Mouse (Mus musculus) stomach, postnatal 0 days (tissue): ENCODE results near the gene Comt. TPM values are rescaled to one million over a fixed set of nuclear protein-coding genes. Genes with fewer than 3 reads are reported as not detected.
A peak's percentile ranks its signal among the peaks of the same experiment; 100 is the strongest.

ENCODE experiments used
- ATAC-seq: fragments of 200-750 bp; cut with Nextera tagmentation; 2 replicates; pipeline ENCODE4 v1.8.0; 2017; ENCODE audit not compliant: low FRiP score, low TSS enrichment
- DNase-seq: peaks from one replicate; pipeline ENCODE4 v3.0.0-alpha.2; 2016; ENCODE audit warnings: low spot score
- H3K27ac ChIP-seq: fragments of 300-500 bp; sonication (generic); replicated peaks from 2 replicates; pipeline ENCODE4 v1.5.1; 2014; ENCODE audit warnings: mild to moderate bottlenecking, control low read depth
- H3K27me3 ChIP-seq: fragments of 300-500 bp; sonication (generic); 2 replicates; pipeline ENCODE4 v1.6.1; 2014; ENCODE audit warnings: low read length; ENCODE audit not compliant: control insufficient read depth, insufficient read depth
- H3K36me3 ChIP-seq: fragments of 300-500 bp; sonication (generic); 2 replicates; pipeline ENCODE4 v1.6.1; 2014; ENCODE audit warnings: low read length, mixed read lengths; ENCODE audit not compliant: control insufficient read depth, insufficient read depth
- H3K4me1 ChIP-seq: fragments of 300-500 bp; sonication (generic); replicated peaks from 2 replicates; pipeline ENCODE4 v1.6.1; 2014; ENCODE audit warnings: antibody characterized with exemption; ENCODE audit not compliant: control insufficient read depth, insufficient read depth
- H3K4me2 ChIP-seq: fragments of 300-500 bp; sonication (generic); replicated peaks from 2 replicates; pipeline ENCODE4 v1.6.1; 2014; ENCODE audit warnings: low read depth, mild to moderate bottlenecking, control low read depth, moderate library complexity
- H3K4me3 ChIP-seq: fragments of 300-500 bp; sonication (generic); 2 replicates; pipeline ENCODE4 v1.5.1; 2014; ENCODE audit warnings: low read depth, low read length, control low read depth
- H3K9ac ChIP-seq: fragments of 300-500 bp; sonication (generic); 2 replicates; pipeline ENCODE4 v1.6.1; 2014; ENCODE audit warnings: mild to moderate bottlenecking, low read length, control low read depth, mixed read lengths
- H3K9me3 ChIP-seq: fragments of 300-500 bp; sonication (generic); 2 replicates; pipeline ENCODE4 v1.6.1; 2016; ENCODE audit warnings: low read length; ENCODE audit not compliant: control insufficient read depth
- CTCF ChIP-seq: IDR thresholded peaks from 2 replicates; pipeline ENCODE4 v1.5.1; 2016; ENCODE audit warnings: antibody characterized with exemption, low read depth, mild to moderate bottlenecking, moderate library complexity
- EP300 ChIP-seq: optimal IDR thresholded peaks from 2 replicates; pipeline ENCODE3; 2016; ENCODE audit warnings: antibody characterized with exemption
- WGBS: fragments of 180-500 bp; shearing (Covaris S2); extraction: QIAGEN DNeasy Blood & Tissue Kit; methylation state at CpG from one replicate; pipeline ENCODE4 v1.1.7; 2014; 5-methylcytosine and 5-hydroxymethylcytosine counted together
- polyA plus RNA-seq: library from polyadenylated mRNA; unstranded; fragments of >200 nt; fragmentation: Nextera tagmentation; extraction: Ambion mirVana; gene quantifications from 2 replicates; pipeline ENCODE4 v1.2.1, GENCODE M21; 2015

The Comt gene
- polyA plus RNA-seq, 1 experiment from 2014 or later = 95.1 TPM

DNA sequence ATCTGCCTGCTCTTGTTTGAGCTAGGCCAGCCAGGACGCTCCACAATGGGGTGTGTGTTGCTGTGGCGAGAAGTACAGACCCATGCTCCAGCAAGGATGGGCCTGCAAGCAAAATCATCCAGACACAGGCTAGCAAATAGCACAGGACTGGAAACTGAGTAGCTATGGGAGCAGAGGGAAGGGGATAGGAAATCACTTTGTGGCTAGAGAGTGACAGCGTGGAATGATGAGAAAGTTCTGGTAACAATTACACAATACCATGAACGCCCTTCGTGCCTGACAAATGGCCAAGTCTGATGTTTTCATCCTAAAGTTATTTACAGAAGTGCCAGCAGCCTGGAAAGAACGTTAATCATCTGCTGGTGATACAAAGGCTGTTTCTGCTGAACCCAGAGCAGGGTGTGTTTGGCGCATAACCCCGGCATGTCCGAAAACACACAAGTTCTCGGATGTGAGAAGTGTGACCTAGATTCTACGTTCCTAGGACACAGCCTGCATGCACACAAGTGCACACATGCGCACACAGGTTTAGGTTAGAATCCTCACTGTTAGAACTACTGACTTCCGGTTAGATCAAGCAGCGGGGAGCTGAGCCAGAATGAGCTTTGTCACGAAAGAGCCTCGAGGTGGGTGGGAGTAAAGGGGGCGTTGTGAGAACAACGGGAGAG, 10.4 kb downstream of the Comt start:
- H3K4me2 ChIP-seq = peak overlapping the region; percentile 8; the same call in 1 of the 2 replicates
- ATAC-seq (peak; percentile 68), DNase-seq (no peak)
- peaks cover 4% of the 10 kb centered on the region for H3K4me1 ChIP-seq
- WGBS = 18% methylated on average over 18 of the region's 18 CpGs
- H3K36me3 ChIP-seq = no peaks in the 10 kb centered on the region; the same call in 1 of the 2 replicates
- H3K9ac ChIP-seq = 0 out of 2 replicates have a peak overlapping the region, but pooled peaks have one; percentile 35
- H3K27ac ChIP-seq = peak overlapping the region; percentile 90
- H3K27me3 ChIP-seq = no peaks in the 10 kb centered on the region
- TF ChIP-seq CTCF (no peak), EP300 (no peak)
- no peaks in the 10 kb centered on the region for H3K9me3 ChIP-seq
- no peak overlapping the region for H3K4me3 ChIP-seq

DNA sequence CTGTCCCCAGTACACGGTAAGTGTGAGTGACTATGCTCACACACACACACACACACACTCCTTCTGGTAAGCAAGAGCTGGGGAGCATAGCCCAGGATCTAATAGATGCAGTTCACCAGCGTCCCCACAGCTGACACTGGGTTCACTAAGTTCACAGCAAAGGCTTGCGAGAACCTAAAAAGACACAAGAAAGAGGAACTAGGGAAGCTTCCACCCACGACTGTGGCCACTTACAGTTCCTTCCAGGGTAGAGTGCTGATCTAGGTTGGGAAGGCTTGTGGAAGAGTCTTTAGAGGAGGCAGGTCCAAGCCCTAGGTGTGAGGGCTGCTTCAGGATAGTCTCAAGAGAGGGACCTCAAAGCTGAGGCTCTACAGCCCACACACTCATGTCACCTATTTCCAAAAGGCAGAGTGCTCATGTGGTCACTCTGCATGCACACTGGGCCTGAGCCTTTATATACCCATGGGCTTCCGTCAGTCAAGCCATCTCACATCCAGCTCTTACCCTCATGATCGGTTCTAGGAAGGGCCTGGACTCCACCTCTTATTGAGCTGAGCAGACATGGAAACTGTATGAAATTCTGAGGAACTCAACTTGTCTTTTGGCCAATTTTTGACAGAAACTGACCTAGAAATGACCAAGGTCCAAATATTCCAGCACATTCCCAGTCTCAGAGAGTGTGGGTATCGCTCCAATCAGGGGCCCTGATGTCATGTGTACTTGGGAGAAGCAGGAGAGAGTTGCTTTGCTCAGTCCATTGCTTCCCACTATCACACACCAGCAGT, 13.4 kb downstream of the Comt start:
- Histone ChIP-seq H3K4me2 (no peak overlapping the region), H3K36me3 (peaks cover 9% of the 10 kb centered on the region; the same call in 1 of the 2 replicates), H3K4me3 (no peak overlapping the region), H3K9me3 (no peaks in the 10 kb centered on the region), H3K27ac (no peak overlapping the region), H3K9ac (no peak overlapping the region), H3K27me3 (no peaks in the 10 kb centered on the region), H3K4me1 (peaks cover 4% of the 10 kb centered on the region)
- no peak for TF ChIP-seq CTCF
- TF ChIP-seq EP300 = no peak
- DNase-seq = no peak
- WGBS = 79% methylated on average over 7 of the region's 7 CpGs
- ATAC-seq = no peak

DNA sequence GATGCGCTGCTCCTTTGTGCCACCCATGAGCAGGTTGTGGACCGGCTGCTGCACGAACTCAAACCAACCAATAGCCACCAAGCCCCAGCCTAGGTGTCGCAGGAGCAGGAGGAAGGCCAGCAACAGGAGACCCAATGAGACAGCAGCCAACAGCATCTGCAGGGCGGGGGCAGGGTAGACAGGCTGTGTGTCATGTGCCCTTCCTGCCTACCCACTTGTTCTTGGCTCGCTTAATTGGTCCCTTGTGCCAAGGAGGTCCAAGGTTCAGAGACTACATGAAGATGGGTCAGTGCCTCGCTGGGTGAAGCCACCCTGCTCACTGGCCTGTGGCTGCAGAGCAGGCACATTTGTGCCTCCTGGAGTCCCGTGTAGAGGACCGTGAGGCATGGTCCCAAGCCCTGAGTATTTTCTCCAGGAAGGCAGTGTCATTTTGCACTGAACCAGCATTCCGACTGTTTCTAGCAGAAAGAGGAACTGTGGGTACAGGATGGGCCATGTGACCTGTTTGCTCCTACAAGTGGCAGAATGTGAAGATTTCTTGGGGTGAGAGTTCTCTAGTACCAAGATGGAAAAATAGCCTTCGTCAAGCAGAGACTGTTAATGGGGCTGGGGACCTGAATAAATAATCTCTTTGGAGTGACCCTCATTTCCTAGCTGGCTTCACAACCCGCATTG, 14.7 kb downstream of the Comt start:
- TF ChIP-seq CTCF (no peak), EP300 (no peak)
- H3K4me2 ChIP-seq = no peak overlapping the region
- no peaks in the 10 kb centered on the region for H3K27me3 ChIP-seq
- H3K36me3 ChIP-seq = peaks cover 12% of the 10 kb centered on the region; the same call in 1 of the 2 replicates
- H3K4me1 ChIP-seq = peaks cover 4% of the 10 kb centered on the region
- H3K9me3 ChIP-seq = no peaks in the 10 kb centered on the region
- WGBS = 78% methylated on average over 12 of the region's 12 CpGs
- H3K9ac ChIP-seq = no peak overlapping the region
- H3K27ac ChIP-seq = 0 out of 2 replicates have a peak overlapping the region, but pooled peaks have one; percentile 13
- DNase-seq = no peak
- no peak for ATAC-seq
- H3K4me3 ChIP-seq = no peak overlapping the region

DNA sequence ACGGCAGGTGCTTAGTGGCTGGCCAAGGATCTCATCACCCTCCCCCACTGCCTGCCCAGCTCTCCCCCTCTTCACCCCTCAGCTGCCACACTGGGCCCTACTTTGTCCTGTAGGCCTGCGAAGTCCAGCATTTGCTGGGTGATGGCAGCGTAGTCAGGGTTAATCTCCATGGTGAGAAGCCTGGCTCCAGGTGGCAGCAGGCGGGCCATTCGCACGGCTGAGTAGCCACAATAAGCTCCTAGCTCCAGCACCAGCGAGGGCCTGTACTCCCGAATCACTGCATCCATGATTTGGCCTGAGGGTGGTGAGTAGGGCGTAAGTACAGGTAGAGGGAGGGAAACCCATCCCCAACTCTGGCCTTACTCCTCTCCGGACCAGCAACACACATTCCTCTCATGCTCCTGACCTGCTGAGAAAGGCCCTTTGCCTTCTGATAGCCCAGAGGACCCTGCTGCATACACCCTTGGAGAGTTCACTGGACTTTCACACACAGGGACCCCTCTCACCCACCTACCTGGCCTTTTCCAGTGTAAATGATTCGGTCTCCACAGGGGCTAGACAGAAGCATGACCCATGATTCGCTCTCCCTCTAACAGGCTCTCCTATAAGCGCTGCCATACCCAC, 15.5 kb downstream of the Comt start:
- no peak overlapping the region for H3K4me3 ChIP-seq
- WGBS = 82% methylated on average over 13 of the region's 13 CpGs
- no peak overlapping the region for H3K27ac ChIP-seq
- TF ChIP-seq EP300 (no peak), CTCF (no peak)
- ATAC-seq (no peak), DNase-seq (no peak)
- peaks cover 12% of the 10 kb centered on the region; the same call in 1 of the 2 replicates for H3K36me3 ChIP-seq
- H3K27me3 ChIP-seq = no peaks in the 10 kb centered on the region
- H3K9ac ChIP-seq = no peak overlapping the region
- H3K9me3 ChIP-seq = no peaks in the 10 kb centered on the region
- H3K4me1 ChIP-seq = no peaks in the 10 kb centered on the region
- H3K4me2 ChIP-seq = no peak overlapping the region

DNA sequence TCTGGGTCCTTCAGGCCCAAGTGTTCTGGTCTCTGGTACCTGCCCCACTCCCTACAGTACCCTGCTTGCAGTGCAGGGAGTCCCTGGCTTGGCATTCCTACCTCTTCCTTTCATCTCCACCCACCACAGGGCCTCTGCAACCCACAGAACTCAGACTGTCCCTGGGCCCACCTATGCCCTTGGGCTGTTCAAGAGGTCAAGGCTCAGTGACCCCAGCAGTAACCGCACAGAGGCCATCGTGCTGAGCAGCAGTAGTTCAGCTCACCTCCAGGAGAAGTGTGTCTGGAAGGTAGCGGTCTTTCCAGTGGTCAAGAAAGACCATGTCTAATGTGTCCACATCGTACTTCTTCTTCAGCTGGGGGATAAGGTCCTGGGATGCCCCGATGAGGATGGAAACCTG, 16.2 kb downstream of the Comt start:
- TF ChIP-seq CTCF = no peak
- no peaks in the 10 kb centered on the region for H3K9me3 ChIP-seq
- no peak for DNase-seq
- no peak for ATAC-seq
- H3K4me1 ChIP-seq = 0 out of 2 replicates have a peak, but pooled peaks cover 2% of the 10 kb centered on the region
- no peak overlapping the region for H3K27ac ChIP-seq
- 88% methylated on average over 5 of the region's 5 CpGs for WGBS
- H3K4me2 ChIP-seq = no peak overlapping the region
- H3K27me3 ChIP-seq = no peaks in the 10 kb centered on the region
- no peak overlapping the region for H3K4me3 ChIP-seq
- no peak overlapping the region for H3K9ac ChIP-seq
- H3K36me3 ChIP-seq = peaks cover 12% of the 10 kb centered on the region; the same call in 1 of the 2 replicates
